In genomic region chr10:111755964-111756363, GRCm38 (mm10) we compare ENCODE assay signal across 31 mouse cellular contexts.
DNase-seq lines count a peak whose midpoint lies in the region; ATAC-seq and TF ChIP-seq lines count a peak whose summit lies in the region.
"Had no signal": no experiment of that assay in that cellular context is flagged by ENCODE, and none has a peak within 500 bp of the region (broad histone marks: within the 10 kb centered on the region; RNA-seq: fewer than 3 reads in every experiment).

No protein-coding gene starts in this region.

- TF ChIP-seq EP300 in stomach, postnatal 0 days (optimal IDR thresholded peaks at IDR 0.05): no peak

- ATAC-seq in stomach, embryonic 14.5 days (ENCODE audit: insufficient number of reproducible peaks, insufficient read depth, low FRiP score, low read depth): no peak
- no peak for ATAC-seq in stomach, postnatal 0 days (ENCODE audit: low FRiP score, low TSS enrichment)
- ATAC-seq: forebrain, embryonic 15.5 days; hindbrain, postnatal 0 days; inflammation-experienced regulatory T-cells, adult 6 months; Patski had no signal

- H3K36me3 ChIP-seq in stomach, embryonic 14.5 days (ENCODE audit: control insufficient read depth, insufficient read depth, low read length): no peaks in the 10 kb centered on the region
- no peaks in the 10 kb centered on the region for H3K36me3 ChIP-seq in stomach, postnatal 0 days (ENCODE audit: control insufficient read depth, insufficient read depth, low read length)
- H3K36me3 ChIP-seq: embryonic facial prominence, embryonic 10.5 days; embryonic facial prominence, embryonic 13.5 days; forebrain, embryonic 12.5 days; forebrain, embryonic 15.5 days; G1E; heart, embryonic 12.5 days; heart, embryonic 15.5 days had no signal

- H3K27me3 ChIP-seq in stomach, embryonic 14.5 days (ENCODE audit: control insufficient read depth, insufficient read depth, low read length): no peaks in the 10 kb centered on the region
- no peaks in the 10 kb centered on the region for H3K27me3 ChIP-seq in stomach, postnatal 0 days (ENCODE audit: control insufficient read depth, insufficient read depth, low read length)
- H3K27me3 ChIP-seq: CH12.LX; embryonic facial prominence, embryonic 13.5 days; forebrain, embryonic 12.5 days; forebrain, embryonic 15.5 days; heart, embryonic 12.5 days; heart, embryonic 15.5 days; Patski had no signal

- no peaks in the 10 kb centered on the region for H3K9me3 ChIP-seq in stomach, embryonic 14.5 days (ENCODE audit: control insufficient read depth, low read depth, low read length)
- H3K9me3 ChIP-seq in stomach, postnatal 0 days (ENCODE audit: control insufficient read depth, low read length): no peaks in the 10 kb centered on the region
- H3K9me3 ChIP-seq: embryonic facial prominence, embryonic 10.5 days; embryonic facial prominence, embryonic 13.5 days; forebrain, embryonic 12.5 days; forebrain, embryonic 15.5 days; G1E; heart, embryonic 12.5 days; heart, embryonic 15.5 days had no signal

- H3K9ac ChIP-seq in stomach, embryonic 14.5 days (replicated peaks; ENCODE audit: low read depth, low read length): no peak overlapping the region
- H3K9ac ChIP-seq in stomach, postnatal 0 days (ENCODE audit: low read length): no peak overlapping the region
- H3K9ac ChIP-seq: embryonic facial prominence, embryonic 13.5 days; forebrain, embryonic 12.5 days; forebrain, embryonic 15.5 days; heart, embryonic 12.5 days; heart, embryonic 15.5 days; hindbrain, embryonic 14.5 days had no signal

- no peak overlapping the region for H3K4me2 ChIP-seq in stomach, embryonic 14.5 days (replicated peaks; ENCODE audit: low read depth, low read length)
- no peak overlapping the region for H3K4me2 ChIP-seq in stomach, postnatal 0 days (replicated peaks; ENCODE audit: low read depth)
- H3K4me2 ChIP-seq: embryonic facial prominence, embryonic 13.5 days; forebrain, embryonic 12.5 days; forebrain, embryonic 15.5 days; heart, embryonic 12.5 days; heart, embryonic 15.5 days; hindbrain, embryonic 14.5 days had no signal

- H3K4me3 ChIP-seq in stomach, embryonic 14.5 days (ENCODE audit: low read depth, low read length): no peak overlapping the region
- H3K4me3 ChIP-seq in stomach, postnatal 0 days (ENCODE audit: low read depth, low read length): no peak overlapping the region
- H3K4me3 ChIP-seq: embryonic facial prominence, embryonic 10.5 days; embryonic facial prominence, embryonic 13.5 days; erythroblast, embryonic 14.5 days; forebrain, embryonic 12.5 days; forebrain, embryonic 15.5 days; gastrocnemius, adult 2 months; heart, embryonic 12.5 days; heart, embryonic 15.5 days had no signal

- DNase-seq in heart, adult 11 months: peak; percentile 8
- DNase-seq in heart, postnatal 4 days: no peak
- DNase-seq in stomach, postnatal 0 days (ENCODE audit: low spot score): no peak
- DNase-seq in telencephalon, adult 2 months (ENCODE audit: low read depth, low spot score): peak; percentile 26
- DNase-seq in spleen, postnatal 14 days (ENCODE audit: low spot score in 2 of 2): no peak
- DNase-seq: adrenal gland, postnatal 14 days; B cell, adult 2 months; cerebellum, adult 11-12 months; cerebellum, adult 8-10 months; cerebellum, postnatal 10 days; cerebellum, postnatal 36 days; embryo, embryonic 11 days; gastrocnemius, adult 2 months; gastrocnemius, postnatal 14 days; heart, adult 18-20 months; heart, postnatal 10 days; heart, postnatal 36 days had no signal

- H3K4me1 ChIP-seq in stomach, embryonic 14.5 days (ENCODE audit: control insufficient read depth, insufficient read depth, low read length): peaks cover 14% of the 10 kb centered on the region
- H3K4me1 ChIP-seq in stomach, postnatal 0 days (replicated peaks; ENCODE audit: control insufficient read depth, insufficient read depth): no peaks in the 10 kb centered on the region
- H3K4me1 ChIP-seq: forebrain, embryonic 12.5 days; forebrain, embryonic 15.5 days; heart, embryonic 12.5 days; heart, embryonic 15.5 days had no signal

- H3K27ac ChIP-seq in stomach, embryonic 14.5 days (ENCODE audit: low read length): peak overlapping the region; percentile 52; the same call in 1 of the 2 replicates
- H3K27ac ChIP-seq in stomach, postnatal 0 days (replicated peaks): no peak overlapping the region
- H3K27ac ChIP-seq: embryonic facial prominence, embryonic 10.5 days; embryonic facial prominence, embryonic 13.5 days; forebrain, embryonic 12.5 days; forebrain, embryonic 15.5 days; gastrocnemius, adult 2 months; heart, embryonic 15.5 days; hindbrain, embryonic 14.5 days; hindbrain, postnatal 0 days had no signal

- no peak for TF ChIP-seq CTCF in stomach, postnatal 0 days (IDR thresholded peaks at IDR 0.05; ENCODE audit: low read depth)

- 52% methylated on average over 1 of the region's 1 CpGs for WGBS in stomach, embryonic 14.5 days
- 27% methylated on average over 1 of the region's 1 CpGs for WGBS in stomach, postnatal 0 days

Comparison
In these comparisons a context has a peak if more than half of its experiments do, and no peak if none do; other contexts are left out.
1. DNase-seq: peak in heart, adult 11 months (single experiment) and telencephalon, adult 2 months (single experiment); none in heart, postnatal 4 days (single experiment), stomach, postnatal 0 days (single experiment) and spleen, postnatal 14 days (0 of 2).